25 mouse cellular contexts compared by ENCODE assay signal in genomic region chr2:174444359-174444758, GRCm38 (mm10). TPM values are rescaled to one million over a fixed set of nuclear protein-coding genes. Genes with fewer than 3 reads are reported as not detected.
DNase-seq lines count a peak whose midpoint lies in the region; ATAC-seq and TF ChIP-seq lines count a peak whose summit lies in the region.
"Had no signal": no experiment of that assay in that cellular context is flagged by ENCODE, and none has a peak within 500 bp of the region (broad histone marks: within the 10 kb centered on the region; RNA-seq: fewer than 3 reads in every experiment).

No protein-coding gene starts in this region.

- no peak overlapping the region for H3K27ac ChIP-seq in liver, postnatal 0 days (ENCODE audit: low read depth)
- no peak overlapping the region for H3K27ac ChIP-seq in liver, embryonic 11.5 days (ENCODE audit: low read depth, low read length)
- H3K27ac ChIP-seq in CH12.LX (ENCODE audit: insufficient read depth, low read depth), result no peak overlapping the region
- H3K27ac ChIP-seq: embryonic facial prominence, embryonic 10.5 days; embryonic facial prominence, embryonic 12.5 days; forebrain, embryonic 13.5 days; forebrain, embryonic 15.5 days had no signal

- H3K4me2 ChIP-seq in liver, postnatal 0 days (ENCODE audit: low read depth, low read length), result no peak overlapping the region
- no peak overlapping the region for H3K4me2 ChIP-seq in liver, embryonic 11.5 days
- H3K4me2 ChIP-seq in CH12.LX (ENCODE audit: insufficient read depth, low read depth, poor library complexity, severe bottlenecking), result no peak overlapping the region
- H3K4me2 ChIP-seq: embryonic facial prominence, embryonic 12.5 days; forebrain, embryonic 13.5 days; forebrain, embryonic 15.5 days had no signal

- no peak overlapping the region for H3K4me3 ChIP-seq in liver, postnatal 0 days (ENCODE audit: low read depth, low read length)
- H3K4me3 ChIP-seq in liver, embryonic 11.5 days (ENCODE audit: low read depth, low read length), result no peak overlapping the region
- no peak overlapping the region for H3K4me3 ChIP-seq in CH12.LX (replicated peaks in 1 of 3; ENCODE audit: low read depth in 2 of 3, low read length in 2 of 3, poor library complexity in 1 of 3)
- H3K4me3 ChIP-seq: embryonic facial prominence, embryonic 10.5 days; embryonic facial prominence, embryonic 12.5 days; forebrain, embryonic 13.5 days; forebrain, embryonic 15.5 days had no signal

- H3K27me3 ChIP-seq in liver, postnatal 0 days (ENCODE audit: insufficient read depth, low read length), result no peaks in the 10 kb centered on the region
- H3K27me3 ChIP-seq in liver, embryonic 11.5 days (replicated peaks; ENCODE audit: control insufficient read depth, insufficient read depth, low read length), result no peaks in the 10 kb centered on the region
- H3K27me3 ChIP-seq in CH12.LX (replicated peaks), result peaks cover 1% of the 10 kb centered on the region
- H3K27me3 ChIP-seq: embryonic facial prominence, embryonic 12.5 days; forebrain, embryonic 13.5 days; forebrain, embryonic 15.5 days; Patski had no signal

- no peaks in the 10 kb centered on the region for H3K79me2 ChIP-seq in CH12.LX (replicated peaks; ENCODE audit: control insufficient read depth, extremely low read depth, insufficient read depth, poor library complexity, severe bottlenecking)

- peaks cover 8% of the 10 kb centered on the region for H3K4me1 ChIP-seq in liver, postnatal 0 days (ENCODE audit: insufficient read depth)
- peaks cover 4% of the 10 kb centered on the region for H3K4me1 ChIP-seq in liver, embryonic 11.5 days (replicated peaks; ENCODE audit: control insufficient read depth, insufficient read depth, low read length)
- H3K4me1 ChIP-seq in CH12.LX (ENCODE audit: control insufficient read depth in 1 of 2, insufficient read depth in 2 of 2), result peaks cover 29 to 47% of the 10 kb centered on the region in 2 experiments
- H3K4me1 ChIP-seq: forebrain, embryonic 15.5 days had no signal

- dilution Hi-C loops in CH12.LX (cut with MboI; ENCODE audit: extremely low pct_ligation_motif_present, extremely low pct_unique_long_range_greater_than_20kb, low sequenced_read_pairs), result no loop called here

- no peaks in the 10 kb centered on the region for H3K36me3 ChIP-seq in liver, postnatal 0 days (replicated peaks; ENCODE audit: insufficient read depth, low read length)
- no peaks in the 10 kb centered on the region for H3K36me3 ChIP-seq in liver, embryonic 11.5 days (ENCODE audit: control insufficient read depth, insufficient read depth, low read length)
- no peaks in the 10 kb centered on the region for H3K36me3 ChIP-seq in CH12.LX (replicated peaks in 1 of 2; ENCODE audit: control insufficient read depth in 1 of 2, insufficient read depth in 1 of 2, low read length in 1 of 2)
- H3K36me3 ChIP-seq: embryonic facial prominence, embryonic 10.5 days; embryonic facial prominence, embryonic 12.5 days; forebrain, embryonic 15.5 days had no signal

- ATAC-seq in liver, postnatal 0 days, result no peak
- ATAC-seq in liver, embryonic 11.5 days (replicated peaks; ENCODE audit: low FRiP score), result no peak
- peak; percentile 42 for ATAC-seq in megakaryocyte-erythroid progenitor cell, adult 5-6 weeks (replicated peaks; ENCODE audit: low FRiP score, low TSS enrichment, poor library complexity, severe bottlenecking)
- ATAC-seq: activated CD4-positive, CD25-positive, alpha-beta regulatory T cell, adult 4 months; CD4-positive, CD25-positive, alpha-beta regulatory T cell, adult 4 months; forebrain, embryonic 13.5 days; forebrain, embryonic 15.5 days; forebrain, postnatal 0 days; Patski had no signal

- no peak for TF ChIP-seq CTCF in liver, postnatal 0 days (IDR thresholded peaks at IDR 0.05; ENCODE audit: low read depth)
- no peak for TF ChIP-seq CTCF in CH12.LX (conservative IDR thresholded peaks at IDR 0.05 in 1 of 2, IDR thresholded peaks at IDR 0.05 in 1 of 2; ENCODE audit: low read depth in 2 of 2, low read length in 2 of 2)

- no peak for DNase-seq in liver, postnatal 0 days
- no peak for DNase-seq in liver, embryonic 11.5 days (ENCODE audit: low spot score)
- DNase-seq in A20 (ENCODE audit: low read depth, low spot score), result peak; percentile 51
- DNase-seq in CH12.LX (ENCODE audit: extremely low read depth), result no peak
- no peak for DNase-seq in right cerebral cortex, postnatal 4 days
- DNase-seq in frontal cortex, adult 2 months (ENCODE audit: extremely low spot score in 1 of 2, low spot score in 1 of 2), result no peak
- DNase-seq: adrenal gland, adult 8-10 months; adrenal gland, postnatal 14 days; adrenal gland, postnatal 36 days; B cell, adult 2 months; cerebellum, adult 11-12 months; cerebellum, adult 2 months; cerebellum, adult 9-10 months; cerebellum, postnatal 10 days; cerebellum, postnatal 25 days; forebrain, postnatal 0 days had no signal

- WGBS in liver, postnatal 0 days (ENCODE audit: insufficient replicate concordance), result 65% methylated on average over 7 of the region's 7 CpGs
- WGBS in liver, embryonic 11.5 days, result 65% methylated on average over 7 of the region's 7 CpGs

- TF ChIP-seq EP300 in liver, postnatal 0 days (IDR thresholded peaks at IDR 0.05; ENCODE audit: low read depth), result 0 out of 2 replicates have a peak, but pooled peaks have one; percentile 8
- TF ChIP-seq EP300 in CH12.LX (IDR thresholded peaks at IDR 0.05; ENCODE audit: low read length), result 0 out of 2 replicates have a peak, but pooled peaks have one; percentile 23

- in situ Hi-C loops in CH12.LX (cut with MboI; ENCODE audit: low pct_ligation_motif_present, low pct_unique_long_range_greater_than_20kb, low sequenced_read_pairs), result no loop called here

- H3K9me3 ChIP-seq in liver, postnatal 0 days (ENCODE audit: low read length), result no peaks in the 10 kb centered on the region
- no peaks in the 10 kb centered on the region for H3K9me3 ChIP-seq in liver, embryonic 11.5 days (ENCODE audit: control insufficient read depth, low read length)
- H3K9me3 ChIP-seq in CH12.LX (replicated peaks; ENCODE audit: low read length), result no peaks in the 10 kb centered on the region
- H3K9me3 ChIP-seq: embryonic facial prominence, embryonic 10.5 days; embryonic facial prominence, embryonic 12.5 days; forebrain, embryonic 13.5 days; forebrain, embryonic 15.5 days had no signal

- no peak overlapping the region for H3K9ac ChIP-seq in liver, postnatal 0 days (replicated peaks)
- H3K9ac ChIP-seq in liver, embryonic 11.5 days (ENCODE audit: low read depth, low read length), result no peak overlapping the region
- H3K9ac ChIP-seq in CH12.LX (ENCODE audit: insufficient read depth, low read depth), result no peak overlapping the region
- H3K9ac ChIP-seq: embryonic facial prominence, embryonic 12.5 days; forebrain, embryonic 13.5 days; forebrain, embryonic 15.5 days; forebrain, postnatal 0 days had no signal

- no peak for TF ChIP-seq POLR2A in CH12.LX (IDR thresholded peaks at IDR 0.05; ENCODE audit: low read depth, low read length)

- no peak for TF ChIP-seq RAD21 in CH12.LX (IDR thresholded peaks at IDR 0.05; ENCODE audit: low read depth, low read length)

RNA-seq across cellular contexts. Expression of gene Ctsz, which starts 5.5 kb away (rescaled TPM):
- polyA plus RNA-seq in liver, postnatal 0 days (2015; fragmentation: Nextera tagmentation; extraction: Ambion mirVana), result 174 and 178 TPM in 2 replicates
- polyA plus RNA-seq in liver, embryonic 11.5 days (2014; fragmentation: Nextera tagmentation; extraction: Ambion mirVana), result 159 and 162 TPM in 2 replicates
- total RNA-seq in CH12.LX (2012; rRNA removed) (417 and 423 TPM in 2 replicates), CH12.LX (2014; rRNA removed) (135 and 141 TPM in 2 replicates)
- polyA plus RNA-seq in CH12.LX (2012; ENCODE audit: insufficient read length, low read depth), result 219 and 264 TPM in 2 replicates
- 44.2 and 46.0 TPM in 2 replicates for total RNA-seq in megakaryocyte-erythroid progenitor cell, adult 5-6 weeks (2014; fragmentation: Nextera tagmentation)
- 67.3 and 69.2 TPM in 2 replicates for total RNA-seq in megakaryocyte-erythroid progenitor cell, adult 5-6 weeks (2017)
- polyA plus RNA-seq in frontal cortex, adult 2 months (2012; rRNA removed), result 71.3 and 75.2 TPM in 2 replicates

RNA-seq across cellular contexts. Expression of gene Tubb1, which starts 6.1 kb away (rescaled TPM):
- polyA plus RNA-seq in liver, postnatal 0 days (2015; fragmentation: Nextera tagmentation; extraction: Ambion mirVana), result 21.4 and 26.4 TPM in 2 replicates
- polyA plus RNA-seq in liver, embryonic 11.5 days (2014; fragmentation: Nextera tagmentation; extraction: Ambion mirVana), result 43.5 and 51.9 TPM in 2 replicates
- total RNA-seq in CH12.LX (2012; rRNA removed) (not detected in 2 replicates), CH12.LX (2014; rRNA removed) (not detected in 2 replicates)
- polyA plus RNA-seq in CH12.LX (2012; ENCODE audit: insufficient read length, low read depth), result not detected in 2 replicates
- not detected in 2 replicates for total RNA-seq in megakaryocyte-erythroid progenitor cell, adult 5-6 weeks (2014; fragmentation: Nextera tagmentation)
- total RNA-seq in megakaryocyte-erythroid progenitor cell, adult 5-6 weeks (2017), result 1.5 and 3.5 TPM in 2 replicates
- polyA plus RNA-seq in frontal cortex, adult 2 months (2012; rRNA removed), result 0.25 TPM in 1 of 2 replicates, not detected in the other
- polyA plus RNA-seq: CD4-positive, CD25-positive, alpha-beta regulatory T cell, adult 4 months; cortical plate, adult 2 months; Patski had no signal

RNA-seq across cellular contexts. Expression of gene Atp5e, which starts 19.5 kb away (rescaled TPM):
- 528 and 545 TPM in 2 replicates for polyA plus RNA-seq in liver, postnatal 0 days (2015; fragmentation: Nextera tagmentation; extraction: Ambion mirVana)
- 597 and 634 TPM in 2 replicates for polyA plus RNA-seq in liver, embryonic 11.5 days (2014; fragmentation: Nextera tagmentation; extraction: Ambion mirVana)
- total RNA-seq in CH12.LX (2012; rRNA removed) (699 and 716 TPM in 2 replicates), CH12.LX (2014; rRNA removed) (664 and 673 TPM in 2 replicates)
- polyA plus RNA-seq in CH12.LX (2012; ENCODE audit: insufficient read length, low read depth), result 251 and 338 TPM in 2 replicates
- total RNA-seq in megakaryocyte-erythroid progenitor cell, adult 5-6 weeks (2014; fragmentation: Nextera tagmentation), result 794 and 967 TPM in 2 replicates
- 188 and 249 TPM in 2 replicates for total RNA-seq in megakaryocyte-erythroid progenitor cell, adult 5-6 weeks (2017)
- polyA plus RNA-seq in frontal cortex, adult 2 months (2012; rRNA removed), result 547 and 598 TPM in 2 replicates

RNA-seq across cellular contexts. Expression of gene Prelid3b, which starts 28.5 kb away (rescaled TPM):
- polyA plus RNA-seq in liver, postnatal 0 days (2015; fragmentation: Nextera tagmentation; extraction: Ambion mirVana), result 68.6 and 72.3 TPM in 2 replicates
- polyA plus RNA-seq in liver, embryonic 11.5 days (2014; fragmentation: Nextera tagmentation; extraction: Ambion mirVana), result 156 and 162 TPM in 2 replicates
- total RNA-seq in CH12.LX (2012; rRNA removed) (90.3 and 123 TPM in 2 replicates), CH12.LX (2014; rRNA removed) (187 TPM in 2 replicates)
- 179 TPM in 2 replicates for polyA plus RNA-seq in CH12.LX (2012; ENCODE audit: insufficient read length, low read depth)
- total RNA-seq in megakaryocyte-erythroid progenitor cell, adult 5-6 weeks (2014; fragmentation: Nextera tagmentation), result 75.0 and 119 TPM in 2 replicates
- 168 and 233 TPM in 2 replicates for total RNA-seq in megakaryocyte-erythroid progenitor cell, adult 5-6 weeks (2017)
- 85.6 and 95.5 TPM in 2 replicates for polyA plus RNA-seq in frontal cortex, adult 2 months (2012; rRNA removed)

RNA-seq across cellular contexts. Expression of gene Nelfcd, which starts 28.8 kb away (rescaled TPM):
- polyA plus RNA-seq in liver, postnatal 0 days (2015; fragmentation: Nextera tagmentation; extraction: Ambion mirVana), result 34.5 and 38.8 TPM in 2 replicates
- 117 and 125 TPM in 2 replicates for polyA plus RNA-seq in liver, embryonic 11.5 days (2014; fragmentation: Nextera tagmentation; extraction: Ambion mirVana)
- 44.6 and 45.2 TPM in 2 replicates for total RNA-seq in CH12.LX (2012; rRNA removed)
- 39.1 and 41.5 TPM in 2 replicates for total RNA-seq in CH12.LX (2014; rRNA removed)
- 50.5 and 52.3 TPM in 2 replicates for polyA plus RNA-seq in CH12.LX (2012; ENCODE audit: insufficient read length, low read depth)
- 73.4 and 90.4 TPM in 2 replicates for total RNA-seq in megakaryocyte-erythroid progenitor cell, adult 5-6 weeks (2014; fragmentation: Nextera tagmentation)
- 49.0 and 50.4 TPM in 2 replicates for total RNA-seq in megakaryocyte-erythroid progenitor cell, adult 5-6 weeks (2017)
- polyA plus RNA-seq in frontal cortex, adult 2 months (2012; rRNA removed), result 75.5 and 77.1 TPM in 2 replicates

Comparison
In these comparisons a context has a peak if more than half of its experiments do, and no peak if none do; other contexts are left out.
1. RNA of gene Tubb1, which starts 6.1 kb away (polyA plus RNA-seq): 43.5 to 51.9 TPM in liver, embryonic 11.5 days and 21.4 to 26.4 TPM in liver, postnatal 0 days; 0.25 TPM in frontal cortex, adult 2 months and not detected in CH12.LX; every median in the first group is over 10 times any median in the second.